Mouse (Mus musculus) CD4-positive naive resting alpha-beta T cell, adult 57 days (primary cell): ENCODE results near the gene Pdxk. TPM values are rescaled to one million over a fixed set of nuclear protein-coding genes. Genes with fewer than 3 reads are reported as not detected.

Source experiments
- total RNA-seq: library from RNA; stranded (reverse); gene quantifications from one replicate; pipeline ENCODE4 v1.2.4, GENCODE M21; 2023

Pdxk gene
- 13.7 TPM for total RNA-seq

DNA sequence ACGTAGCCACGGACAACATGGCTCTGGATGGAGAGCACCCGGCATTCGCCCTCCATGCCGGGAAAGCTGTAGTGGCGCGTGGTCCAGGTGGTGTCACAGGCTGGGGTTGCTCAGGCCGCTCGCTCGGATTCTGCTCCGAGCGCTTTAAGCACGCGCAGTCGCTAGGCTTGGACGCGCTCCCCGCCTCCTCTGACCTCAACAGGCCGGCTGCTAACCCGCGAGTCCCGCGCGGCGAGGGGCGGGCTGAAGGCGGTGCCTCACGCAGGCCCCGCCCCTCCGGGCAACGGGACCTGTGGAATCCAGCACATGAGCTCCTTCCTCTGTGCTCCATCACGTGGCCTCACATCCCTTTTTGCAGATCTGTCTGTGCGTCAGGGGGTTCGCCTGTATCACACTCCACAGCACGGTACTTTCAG is at the start of gene Pdxk:
TSS of gene Pdxk (minus strand) at position 184 of the 416 bp plus-strand sequence.

DNA sequence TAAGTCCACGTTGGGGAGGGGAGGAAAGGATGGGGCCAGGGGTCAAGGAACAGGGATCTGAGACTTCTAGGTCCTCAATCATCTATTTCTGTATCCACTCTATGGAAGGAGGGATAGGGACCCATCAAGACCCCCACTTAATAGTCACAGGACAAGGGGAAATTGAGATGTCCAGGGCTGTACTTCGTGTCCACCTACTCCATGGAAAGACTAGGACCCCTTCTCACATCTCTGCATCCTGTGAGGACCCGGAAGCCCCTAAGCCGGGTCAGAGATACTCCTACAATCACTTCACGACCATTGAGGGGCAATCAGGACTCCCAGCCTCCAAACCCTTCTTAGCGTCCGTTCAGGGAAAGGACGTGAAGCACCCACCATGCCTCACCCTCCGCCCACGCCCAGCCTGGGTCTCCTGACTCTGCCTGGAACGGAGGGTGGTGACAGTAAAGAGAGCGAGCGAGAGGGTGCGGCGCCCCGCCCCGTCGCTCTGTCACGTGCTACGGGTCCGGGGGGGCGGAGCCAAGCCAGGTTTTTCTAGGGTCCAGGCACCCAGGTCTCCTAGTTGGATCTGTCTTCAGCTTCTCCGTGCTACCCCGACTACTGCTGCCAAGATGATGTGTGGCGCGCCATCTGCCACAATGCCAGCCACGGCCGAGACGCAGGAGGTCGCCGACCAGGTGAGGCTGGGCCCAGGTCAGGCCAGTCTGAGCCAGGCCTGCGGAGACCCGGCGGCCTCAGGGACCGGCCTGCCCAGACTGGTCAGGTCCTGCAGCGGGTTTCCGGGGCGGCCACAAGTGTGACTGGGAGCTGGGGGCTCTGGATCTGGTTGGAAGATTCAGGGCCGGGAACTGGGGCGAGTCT is 39.4 kb downstream of the Pdxk start, which contains the start of gene Cstb:
TSS of gene Cstb (plus strand) at position 489 of the 861 bp plus-strand sequence.

DNA sequence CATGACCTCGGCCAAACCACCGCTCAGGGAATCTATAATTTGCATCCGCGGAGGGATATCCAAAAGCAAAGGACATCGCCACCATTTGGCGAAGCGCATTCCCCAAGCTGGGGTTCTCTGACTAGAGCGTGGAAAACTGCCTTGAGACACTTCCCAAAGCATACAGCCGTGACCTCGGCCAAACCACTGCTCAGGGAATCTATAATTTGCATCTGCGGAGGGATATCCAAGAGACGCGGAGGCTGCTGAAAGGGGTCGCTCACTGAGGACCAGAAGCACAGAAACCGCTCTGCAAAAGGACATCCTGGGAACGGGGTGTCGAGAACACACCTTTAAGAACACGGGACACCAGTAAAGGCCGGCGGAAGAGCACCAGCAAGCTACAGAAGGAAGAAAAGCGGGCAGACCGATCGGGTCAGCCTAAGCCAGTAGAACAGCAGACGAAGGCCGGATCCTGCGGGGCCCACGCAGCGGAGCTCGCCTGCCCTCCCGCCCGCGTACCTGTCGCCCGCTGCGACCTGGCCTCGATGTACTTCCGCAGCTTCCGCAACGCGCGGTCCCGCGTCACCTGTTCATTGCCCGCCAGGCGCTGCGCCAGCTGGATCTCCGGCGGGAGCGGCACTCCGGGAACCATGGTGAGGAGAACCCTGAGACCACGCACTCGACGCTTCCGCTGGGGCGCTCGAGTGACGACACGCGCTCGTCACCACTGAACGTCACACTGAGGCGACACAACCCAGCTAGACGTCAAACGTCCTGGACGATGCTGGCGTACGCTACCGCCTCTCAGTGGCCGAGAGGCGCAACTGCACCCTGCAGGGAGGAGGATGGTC is 52.2 kb downstream of the Pdxk start, which contains the start of gene Rrp1:
TSS of gene Rrp1 (minus strand) at position 725 of the 833 bp plus-strand sequence.

Other genes starting within 250 kb of the Pdxk start
- 84.3 TPM for gene Trappc10, start 220.3 kb downstream of the Pdxk start, total RNA-seq
- 108 TPM for gene Agpat3, start 112.5 kb downstream of the Pdxk start, total RNA-seq
- 265 TPM for gene Rrp1, start 51.9 kb downstream of the Pdxk start, total RNA-seq
- 28.7 TPM for gene Cstb, start 39.3 kb downstream of the Pdxk start, total RNA-seq
- not detected for gene Olfr1358, start 52.5 kb upstream of the Pdxk start, total RNA-seq
- 107 TPM for gene Ilvbl, start 109.4 kb upstream of the Pdxk start, total RNA-seq
- 1.6 TPM for gene Syde1, start 127.0 kb upstream of the Pdxk start, total RNA-seq
- not detected for gene Olfr1357, start 153.1 kb upstream of the Pdxk start, total RNA-seq